Mouse (Mus musculus): ENCODE data around the gene Cntnap1. TPM values are rescaled to one million over a fixed set of nuclear protein-coding genes. Genes with fewer than 3 reads are reported as not detected.

Cntnap1 gene
- polyA plus RNA-seq, 1 experiment from 2014 or later: 11.2 TPM

GRCm38 (mm10) chr11:101179306-101179705, 9.0 kb downstream of the Cntnap1 start:
- no peak for ATAC-seq
- H3K27me3 ChIP-seq (replicated peaks; ENCODE audit: control insufficient read depth, insufficient read depth, low read length): peaks cover 6% of the 10 kb centered on the region

GRCm38 (mm10) chr11:101180261-101180660, 9.9 kb downstream of the Cntnap1 start:
- H3K4me2 ChIP-seq (ENCODE audit: low read length): no peak overlapping the region
- H3K4me1 ChIP-seq (ENCODE audit: control insufficient read depth, insufficient read depth, low read depth, low read length): peaks cover 24% of the 10 kb centered on the region
- H3K27ac ChIP-seq (ENCODE audit: low read depth, low read length): no peak overlapping the region
- ATAC-seq: no peak
- H3K36me3 ChIP-seq (ENCODE audit: control insufficient read depth, insufficient read depth, low read length): 0 out of 2 replicates have a peak, but pooled peaks cover 3% of the 10 kb centered on the region
- WGBS: 68% methylated on average over 17 of the region's 17 CpGs
- H3K9me3 ChIP-seq (ENCODE audit: control insufficient read depth, low read length): no peaks in the 10 kb centered on the region
- no peak overlapping the region for H3K4me3 ChIP-seq (ENCODE audit: low read length)
- H3K9ac ChIP-seq (ENCODE audit: low read depth, low read length): no peak overlapping the region
- H3K27me3 ChIP-seq (replicated peaks; ENCODE audit: control insufficient read depth, insufficient read depth, low read length): peaks cover 6% of the 10 kb centered on the region

More at GRCm38 (mm10) chr11:101179306-101179705, 9.0 kb downstream of the Cntnap1 start:
- no peak overlapping the region for H3K4me3 ChIP-seq (ENCODE audit: low read length)
- 79% methylated on average over 15 of the region's 15 CpGs for WGBS
- no peaks in the 10 kb centered on the region for H3K9me3 ChIP-seq (ENCODE audit: control insufficient read depth, low read length)
- no peak overlapping the region; the same call in 1 of the 2 replicates for H3K9ac ChIP-seq (ENCODE audit: low read depth, low read length)
- no peak overlapping the region for H3K4me2 ChIP-seq (ENCODE audit: low read length)
- H3K27ac ChIP-seq (ENCODE audit: low read depth, low read length): no peak overlapping the region
- 0 out of 2 replicates have a peak, but pooled peaks cover under 1% of the 10 kb centered on the region for H3K36me3 ChIP-seq (ENCODE audit: control insufficient read depth, insufficient read depth, low read length)
- peaks cover 33% of the 10 kb centered on the region for H3K4me1 ChIP-seq (ENCODE audit: control insufficient read depth, insufficient read depth, low read depth, low read length)

- Histone ChIP-seq H3K27me3 (replicated peaks; ENCODE audit: control insufficient read depth, insufficient read depth, low read length) (peaks cover 6% of the 10 kb centered on the region), H3K9me3 (ENCODE audit: control insufficient read depth, low read length) (no peaks in the 10 kb centered on the region), H3K27ac (ENCODE audit: low read depth, low read length) (no peak overlapping the region), H3K36me3 (ENCODE audit: control insufficient read depth, insufficient read depth, low read length) (0 out of 2 replicates have a peak, but pooled peaks cover 3% of the 10 kb centered on the region), H3K4me1 (ENCODE audit: control insufficient read depth, insufficient read depth, low read depth, low read length) (peaks cover 22% of the 10 kb centered on the region), H3K4me3 (ENCODE audit: low read length) (no peak overlapping the region), H3K4me2 (ENCODE audit: low read length) (no peak overlapping the region), H3K9ac (ENCODE audit: low read depth, low read length) (no peak overlapping the region)
- WGBS: 40% methylated on average over 10 of the region's 10 CpGs
- no peak for ATAC-seq
Measured at GRCm38 (mm10) chr11:101180846-101181740, 10.8 kb downstream of the Cntnap1 start.

GRCm38 (mm10) chr11:101181961-101182360, 11.6 kb downstream of the Cntnap1 start:
- Histone ChIP-seq H3K36me3 (ENCODE audit: control insufficient read depth, insufficient read depth, low read length) (0 out of 2 replicates have a peak, but pooled peaks cover 6% of the 10 kb centered on the region), H3K4me1 (ENCODE audit: control insufficient read depth, insufficient read depth, low read depth, low read length) (peaks cover 16% of the 10 kb centered on the region), H3K9ac (ENCODE audit: low read depth, low read length) (no peak overlapping the region), H3K27me3 (replicated peaks; ENCODE audit: control insufficient read depth, insufficient read depth, low read length) (peaks cover 6% of the 10 kb centered on the region), H3K4me2 (ENCODE audit: low read length) (no peak overlapping the region), H3K9me3 (ENCODE audit: control insufficient read depth, low read length) (no peaks in the 10 kb centered on the region), H3K4me3 (ENCODE audit: low read length) (no peak overlapping the region), H3K27ac (ENCODE audit: low read depth, low read length) (no peak overlapping the region)
- 94% methylated on average over 11 of the region's 11 CpGs for WGBS
- ATAC-seq: no peak

GRCm38 (mm10) chr11:101182771-101183517, 12.6 kb downstream of the Cntnap1 start:
- Histone ChIP-seq H3K4me2 (ENCODE audit: low read length) (no peak overlapping the region), H3K4me1 (ENCODE audit: control insufficient read depth, insufficient read depth, low read depth, low read length) (peaks cover 7% of the 10 kb centered on the region), H3K27me3 (replicated peaks; ENCODE audit: control insufficient read depth, insufficient read depth, low read length) (peaks cover 3% of the 10 kb centered on the region), H3K27ac (ENCODE audit: low read depth, low read length) (no peak overlapping the region), H3K9ac (ENCODE audit: low read depth, low read length) (0 out of 2 replicates have a peak overlapping the region, but pooled peaks have one; percentile 10), H3K4me3 (ENCODE audit: low read length) (no peak overlapping the region), H3K36me3 (ENCODE audit: control insufficient read depth, insufficient read depth, low read length) (peaks cover 7% of the 10 kb centered on the region; the same call in 1 of the 2 replicates), H3K9me3 (ENCODE audit: control insufficient read depth, low read length) (no peaks in the 10 kb centered on the region)
- WGBS: 76% methylated on average over 14 of the region's 14 CpGs
- no peak for ATAC-seq

GRCm38 (mm10) chr11:101184984-101185383, 14.7 kb downstream of the Cntnap1 start:
- H3K9me3 ChIP-seq (ENCODE audit: control insufficient read depth, low read length): no peaks in the 10 kb centered on the region
- H3K9ac ChIP-seq (ENCODE audit: low read depth, low read length): no peak overlapping the region
- no peak overlapping the region for H3K27ac ChIP-seq (ENCODE audit: low read depth, low read length)
- peaks cover 9% of the 10 kb centered on the region for H3K4me1 ChIP-seq (ENCODE audit: control insufficient read depth, insufficient read depth, low read depth, low read length)
- no peak overlapping the region for H3K4me3 ChIP-seq (ENCODE audit: low read length)
- no peaks in the 10 kb centered on the region; the same call in 1 of the 2 replicates for H3K27me3 ChIP-seq (replicated peaks; ENCODE audit: control insufficient read depth, insufficient read depth, low read length)
- ATAC-seq: no peak
- peaks cover 7% of the 10 kb centered on the region; the same call in 1 of the 2 replicates for H3K36me3 ChIP-seq (ENCODE audit: control insufficient read depth, insufficient read depth, low read length)
- WGBS: 91% methylated on average over 12 of the region's 12 CpGs
- no peak overlapping the region for H3K4me2 ChIP-seq (ENCODE audit: low read length)

GRCm38 (mm10) chr11:101185441-101185840, 15.1 kb downstream of the Cntnap1 start:
- ATAC-seq: no peak
- WGBS: 94% methylated on average over 4 of the region's 4 CpGs
- Histone ChIP-seq H3K9me3 (ENCODE audit: control insufficient read depth, low read length) (no peaks in the 10 kb centered on the region), H3K9ac (ENCODE audit: low read depth, low read length) (no peak overlapping the region), H3K36me3 (ENCODE audit: control insufficient read depth, insufficient read depth, low read length) (peaks cover 7% of the 10 kb centered on the region; the same call in 1 of the 2 replicates), H3K4me1 (ENCODE audit: control insufficient read depth, insufficient read depth, low read depth, low read length) (peaks cover 11% of the 10 kb centered on the region), H3K27me3 (replicated peaks; ENCODE audit: control insufficient read depth, insufficient read depth, low read length) (no peaks in the 10 kb centered on the region; the same call in 1 of the 2 replicates), H3K4me2 (ENCODE audit: low read length) (no peak overlapping the region), H3K27ac (ENCODE audit: low read depth, low read length) (no peak overlapping the region), H3K4me3 (ENCODE audit: low read length) (no peak overlapping the region)

- Histone ChIP-seq H3K9ac (ENCODE audit: low read depth, low read length) (no peak overlapping the region), H3K4me3 (ENCODE audit: low read length) (no peak overlapping the region), H3K36me3 (ENCODE audit: control insufficient read depth, insufficient read depth, low read length) (peaks cover 7% of the 10 kb centered on the region; the same call in 1 of the 2 replicates), H3K9me3 (ENCODE audit: control insufficient read depth, low read length) (no peaks in the 10 kb centered on the region), H3K27me3 (replicated peaks; ENCODE audit: control insufficient read depth, insufficient read depth, low read length) (no peaks in the 10 kb centered on the region; the same call in 1 of the 2 replicates), H3K27ac (ENCODE audit: low read depth, low read length) (no peak overlapping the region), H3K4me1 (ENCODE audit: control insufficient read depth, insufficient read depth, low read depth, low read length) (peaks cover 11% of the 10 kb centered on the region), H3K4me2 (ENCODE audit: low read length) (no peak overlapping the region)
- no peak for ATAC-seq
- 67% methylated on average over 27 of the region's 27 CpGs for WGBS
Measured at GRCm38 (mm10) chr11:101186526-101187247, 16.4 kb downstream of the Cntnap1 start.

All from hindbrain, embryonic 16.5 days (tissue).